Mouse (Mus musculus) heart, embryonic 13.5 days (tissue): ENCODE data around the gene Mrpl4. TPM values are rescaled to one million over a fixed set of nuclear protein-coding genes. Genes with fewer than 3 reads are reported as not detected.

Experiments used
- ATAC-seq: fragments of 200-750 bp; cut with Nextera tagmentation; 2 replicates; pipeline ENCODE4 v1.8.0; 2017; ENCODE audit warnings: moderate TSS enrichment; ENCODE audit not compliant: insufficient number of reproducible peaks, low FRiP score, low TSS enrichment; ENCODE audit errors: extremely low read depth
- H3K27ac ChIP-seq: fragments of 300-500 bp; sonication (generic); replicated peaks from 2 replicates; pipeline ENCODE4 v1.5.1; 2015; ENCODE audit warnings: moderate library complexity, mild to moderate bottlenecking, inconsistent platforms
- H3K27me3 ChIP-seq: fragments of 300-500 bp; sonication (generic); replicated peaks from 2 replicates; pipeline ENCODE4 v1.6.1; 2015; ENCODE audit warnings: mild to moderate bottlenecking, inconsistent platforms
- H3K36me3 ChIP-seq: fragments of 300-500 bp; sonication (generic); 2 replicates; pipeline ENCODE4 v1.6.1; 2015; ENCODE audit warnings: mild to moderate bottlenecking, inconsistent platforms
- H3K4me1 ChIP-seq: fragments of 300-500 bp; sonication (generic); 2 replicates; pipeline ENCODE4 v1.6.1; 2015; ENCODE audit warnings: inconsistent platforms
- H3K4me2 ChIP-seq: fragments of 300-500 bp; sonication (generic); 2 replicates; pipeline ENCODE4 v1.6.1; 2015; ENCODE audit warnings: inconsistent platforms, mild to moderate bottlenecking, moderate library complexity
- H3K4me3 ChIP-seq: fragments of 300-500 bp; sonication (generic); 2 replicates; pipeline ENCODE4 v1.5.1; 2015; ENCODE audit warnings: moderate library complexity, mild to moderate bottlenecking, inconsistent platforms
- H3K9ac ChIP-seq: fragments of 300-500 bp; sonication (generic); 2 replicates; pipeline ENCODE4 v1.6.1; 2015; ENCODE audit warnings: inconsistent platforms, mild to moderate bottlenecking, moderate library complexity
- H3K9me3 ChIP-seq: fragments of 300-500 bp; sonication (generic); 2 replicates; pipeline ENCODE4 v1.6.1; 2016; ENCODE audit warnings: inconsistent platforms
- WGBS: fragments of 180-500 bp; shearing (Covaris S2); methylation state at CpG from one replicate; pipeline ENCODE4 v1.1.7; 2015; ENCODE audit warnings: mixed read lengths; 5-methylcytosine and 5-hydroxymethylcytosine counted together
- polyA plus RNA-seq: library from polyadenylated mRNA; unstranded; fragments of >200 nt; fragmentation: Nextera tagmentation; extraction: Ambion mirVana; gene quantifications from 2 replicates; pipeline ENCODE4 v1.2.1, GENCODE M21; 2015

The Mrpl4 gene
- 124 and 139 TPM in 2 replicates for polyA plus RNA-seq

DNA sequence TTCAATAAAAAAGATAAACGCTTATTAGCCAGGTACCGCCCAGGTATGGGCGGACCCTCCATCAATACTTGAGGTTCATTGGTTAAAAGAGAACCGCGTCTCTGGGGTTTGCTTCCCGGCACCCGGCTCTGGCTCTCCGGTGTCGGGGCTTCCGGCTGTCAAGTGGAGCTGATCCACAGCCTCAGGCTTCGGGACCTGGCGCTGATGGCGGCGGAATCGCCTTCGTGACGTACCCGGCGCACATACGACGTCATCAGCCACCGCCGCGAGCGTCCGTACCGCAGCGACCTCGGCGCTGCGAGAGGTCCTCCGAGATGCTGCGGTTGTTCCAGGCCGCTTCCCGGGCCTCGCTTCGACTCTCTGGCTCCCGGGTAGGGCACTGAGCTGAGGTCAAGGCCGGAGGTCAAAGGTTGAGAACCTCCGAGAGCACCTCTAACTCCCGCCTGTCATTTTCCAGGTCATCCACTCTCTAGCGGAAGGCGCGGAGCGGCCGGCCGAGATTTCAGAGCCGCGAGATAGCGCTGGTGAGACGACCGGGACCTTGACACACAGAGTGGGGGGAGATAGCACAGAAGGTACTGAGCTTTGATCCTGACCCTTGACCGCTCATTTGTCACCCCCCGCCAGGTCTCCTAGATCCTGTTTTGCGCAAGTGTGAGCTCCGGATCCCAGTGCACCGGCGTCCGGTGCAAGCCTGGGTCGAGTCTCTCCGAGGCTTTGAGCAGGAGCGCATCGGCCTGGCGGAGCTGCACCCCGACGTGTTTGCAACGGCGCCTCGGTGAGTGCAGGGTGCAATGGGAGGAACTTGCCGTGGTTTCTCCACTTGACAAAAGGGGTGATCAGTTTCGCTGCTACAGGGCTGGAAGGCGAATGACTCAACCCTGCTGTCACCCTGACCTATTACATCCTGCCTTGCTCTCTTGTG is at the start of gene Mrpl4:
Gene Mrpl4, plus strand, starts transcription at position 112 of the 925 bp plus-strand sequence.
- Histone ChIP-seq H3K4me3 (peak within 1 kb of the TSS; percentile 70), H3K27me3 (no peaks in the 10 kb centered on the region), H3K9me3 (no peaks in the 10 kb centered on the region), H3K4me2 (peak within 1 kb of the TSS; percentile 93), H3K27ac (peak within 1 kb of the TSS; percentile 73), H3K9ac (peak within 1 kb of the TSS; percentile 92), H3K4me1 (peaks cover 15% of the 10 kb centered on the region), H3K36me3 (peaks cover 37% of the 10 kb centered on the region)
- peak; percentile 65 for ATAC-seq
- under 1% methylated on average over 72 of the region's 72 CpGs for WGBS

GRCm38 (mm10) chr9:20956989-20957388 is 45.5 kb upstream of the Mrpl4 start:
- no peaks in the 10 kb centered on the region for H3K9me3 ChIP-seq
- no peak overlapping the region for H3K9ac ChIP-seq
- no peaks in the 10 kb centered on the region for H3K27me3 ChIP-seq
- no peak for ATAC-seq
- H3K4me1 ChIP-seq: peaks cover 5% of the 10 kb centered on the region; the same call in 1 of the 2 replicates
- no peaks in the 10 kb centered on the region for H3K36me3 ChIP-seq
- WGBS: 63% methylated on average over 3 of the region's 3 CpGs
- H3K4me3 ChIP-seq: no peak overlapping the region
- no peak overlapping the region for H3K27ac ChIP-seq
- no peak overlapping the region for H3K4me2 ChIP-seq

- Histone ChIP-seq H3K4me1 (no peaks in the 10 kb centered on the region), H3K9me3 (no peaks in the 10 kb centered on the region), H3K9ac (no peak within 1 kb of the TSS), H3K27ac (no peak within 1 kb of the TSS), H3K36me3 (0 out of 2 replicates have a peak, but pooled peaks cover 3% of the 10 kb centered on the region), H3K4me3 (no peak within 1 kb of the TSS), H3K27me3 (no peaks in the 10 kb centered on the region), H3K4me2 (no peak within 1 kb of the TSS)
- 75% methylated on average over 2 of the region's 2 CpGs for WGBS
- no peak for ATAC-seq
Observed at GRCm38 (mm10) chr9:20959430-20959938, 43.1 kb upstream of the Mrpl4 start, which contains the start of gene Dnmt1. Dnmt1 (minus strand) TSS chr9:20959888.

- H3K27me3 ChIP-seq: no peaks in the 10 kb centered on the region
- WGBS: 60% methylated on average over 9 of the region's 9 CpGs
- no peak overlapping the region for H3K4me2 ChIP-seq
- H3K27ac ChIP-seq: no peak overlapping the region
- no peak overlapping the region for H3K9ac ChIP-seq
- H3K36me3 ChIP-seq: peaks cover 23% of the 10 kb centered on the region
- H3K9me3 ChIP-seq: no peaks in the 10 kb centered on the region
- ATAC-seq: no peak
- no peak overlapping the region for H3K4me3 ChIP-seq
- no peaks in the 10 kb centered on the region for H3K4me1 ChIP-seq
Observed at GRCm38 (mm10) chr9:20961557-20961956, 41.0 kb upstream of the Mrpl4 start.

- peaks cover 59% of the 10 kb centered on the region for H3K36me3 ChIP-seq
- H3K4me1 ChIP-seq: no peaks in the 10 kb centered on the region
- H3K9ac ChIP-seq: no peak overlapping the region
- no peak overlapping the region for H3K4me3 ChIP-seq
- no peaks in the 10 kb centered on the region for H3K27me3 ChIP-seq
- WGBS: 81% methylated on average over 4 of the region's 4 CpGs
- no peaks in the 10 kb centered on the region for H3K9me3 ChIP-seq
- no peak overlapping the region for H3K4me2 ChIP-seq
- ATAC-seq: no peak
- no peak overlapping the region for H3K27ac ChIP-seq
Observed at GRCm38 (mm10) chr9:20965606-20966005, 36.9 kb upstream of the Mrpl4 start.

- peaks cover under 1% of the 10 kb centered on the region; the same call in 1 of the 2 replicates for H3K4me1 ChIP-seq
Observed at GRCm38 (mm10) chr9:20966008-20966407, 36.5 kb upstream of the Mrpl4 start.

GRCm38 (mm10) chr9:20966747-20967146 is 35.8 kb upstream of the Mrpl4 start:
- no peak overlapping the region for H3K27ac ChIP-seq
- no peak overlapping the region for H3K9ac ChIP-seq
- H3K4me1 ChIP-seq: peaks cover 6% of the 10 kb centered on the region
- no peak overlapping the region for H3K4me2 ChIP-seq
- H3K36me3 ChIP-seq: peaks cover 66% of the 10 kb centered on the region
- no peak overlapping the region for H3K4me3 ChIP-seq
- 69% methylated on average over 5 of the region's 5 CpGs for WGBS
- no peaks in the 10 kb centered on the region for H3K9me3 ChIP-seq
- ATAC-seq: no peak
- H3K27me3 ChIP-seq: no peaks in the 10 kb centered on the region

More at GRCm38 (mm10) chr9:20966008-20966407, 36.5 kb upstream of the Mrpl4 start:
- Histone ChIP-seq H3K4me2 (no peak overlapping the region), H3K9me3 (no peaks in the 10 kb centered on the region), H3K36me3 (peaks cover 61% of the 10 kb centered on the region), H3K4me3 (no peak overlapping the region), H3K9ac (no peak overlapping the region), H3K27me3 (no peaks in the 10 kb centered on the region), H3K27ac (no peak overlapping the region)
- 70% methylated on average over 3 of the region's 3 CpGs for WGBS
- no peak for ATAC-seq

- Histone ChIP-seq H3K4me1 (peaks cover 42% of the 10 kb centered on the region), H3K9me3 (no peaks in the 10 kb centered on the region), H3K4me2 (peak overlapping the region; percentile 76), H3K36me3 (peaks cover 42% of the 10 kb centered on the region), H3K9ac (peak overlapping the region; percentile 73), H3K27ac (peak overlapping the region; percentile 76), H3K4me3 (peak overlapping the region; percentile 26), H3K27me3 (no peaks in the 10 kb centered on the region)
- no peak for ATAC-seq
- 59% methylated on average over 7 of the region's 7 CpGs for WGBS
Observed at GRCm38 (mm10) chr9:20971751-20972140, 30.8 kb upstream of the Mrpl4 start.

DNA sequence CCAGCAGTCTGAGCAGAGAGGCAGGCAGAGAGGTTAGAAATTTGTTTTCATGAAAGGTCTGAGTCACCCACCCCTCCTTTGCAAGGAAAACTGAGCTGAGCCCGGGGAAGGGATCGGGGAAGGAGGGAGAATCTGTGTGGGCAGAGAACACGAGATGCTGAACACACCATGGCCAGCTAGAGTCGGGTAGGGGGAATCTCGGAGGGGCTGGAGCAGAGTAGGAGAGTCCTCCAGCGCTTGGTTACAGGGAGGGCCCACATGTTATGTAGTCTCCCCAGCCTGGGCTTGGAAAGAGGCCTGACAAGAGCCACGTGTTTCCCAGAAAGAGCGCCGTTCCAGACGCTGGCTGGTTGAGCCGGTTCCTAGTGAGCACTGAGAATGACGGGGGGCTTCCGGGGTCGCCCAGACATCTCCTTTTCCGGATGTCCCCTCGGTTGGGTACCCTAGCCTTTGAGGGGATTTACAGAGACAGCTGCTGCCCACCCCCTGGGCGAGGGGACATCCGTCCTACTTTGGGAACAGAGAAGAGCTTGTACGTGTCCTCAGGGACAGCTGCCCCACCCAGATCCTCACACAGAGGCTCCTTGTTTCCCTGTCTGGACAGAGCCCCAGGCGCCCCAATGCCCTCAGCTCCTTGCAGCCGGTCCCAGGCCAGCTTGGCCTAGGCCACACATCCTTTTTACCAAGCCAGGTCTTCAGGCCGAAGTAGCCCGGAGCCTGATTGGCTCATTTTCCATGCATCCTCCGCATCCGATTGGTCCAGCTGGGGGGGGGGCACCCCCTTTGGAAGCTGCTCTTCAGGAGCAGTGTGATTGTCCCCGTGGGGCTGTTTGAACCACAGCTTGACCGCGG is 30.2 kb upstream of the Mrpl4 start:
- H3K9me3 ChIP-seq: no peaks in the 10 kb centered on the region
- no peaks in the 10 kb centered on the region for H3K27me3 ChIP-seq
- H3K36me3 ChIP-seq: peaks cover 36% of the 10 kb centered on the region
- peak overlapping the region; percentile 76 for H3K27ac ChIP-seq
- peak overlapping the region; percentile 76 for H3K4me2 ChIP-seq
- ATAC-seq: no peak
- WGBS: 44% methylated on average over 28 of the region's 28 CpGs
- peak overlapping the region; percentile 73 for H3K9ac ChIP-seq
- H3K4me1 ChIP-seq: peaks cover 47% of the 10 kb centered on the region
- peak overlapping the region; percentile 26 for H3K4me3 ChIP-seq

GRCm38 (mm10) chr9:20973001-20973681 is 29.4 kb upstream of the Mrpl4 start:
- WGBS: 67% methylated on average over 4 of the region's 4 CpGs
- H3K36me3 ChIP-seq: peaks cover 28% of the 10 kb centered on the region
- no peaks in the 10 kb centered on the region for H3K27me3 ChIP-seq
- peak overlapping the region; percentile 92 for H3K4me3 ChIP-seq
- peak overlapping the region; percentile 73 for H3K9ac ChIP-seq
- no peaks in the 10 kb centered on the region for H3K9me3 ChIP-seq
- H3K27ac ChIP-seq: peak overlapping the region; percentile 76
- H3K4me2 ChIP-seq: peak overlapping the region; percentile 76
- peaks cover 47% of the 10 kb centered on the region for H3K4me1 ChIP-seq
- no peak for ATAC-seq
